Mouse (Mus musculus) limb, embryonic 15.5 days (tissue): Measurements from ENCODE around the gene Pigf. TPM values are rescaled to one million over a fixed set of nuclear protein-coding genes. Genes with fewer than 3 reads are reported as not detected.
"Not testable (repeated sequence)": the region's sequence is repeated elsewhere in the genome, so short reads cannot be mapped to it uniquely, and the experiment has no call there.

Experiments used
- ATAC-seq: fragments of 200-750 bp; cut with Nextera tagmentation; 2 replicates; pipeline ENCODE4 v1.8.0; 2017; ENCODE audit warnings: low read depth, moderate TSS enrichment; ENCODE audit not compliant: insufficient number of reproducible peaks, low FRiP score, low TSS enrichment
- H3K27ac ChIP-seq: fragments of 300-500 bp; sonication (generic); 2 replicates; pipeline ENCODE4 v1.5.1; 2015; ENCODE audit warnings: moderate library complexity, mild to moderate bottlenecking, inconsistent platforms
- H3K27me3 ChIP-seq: fragments of 300-500 bp; sonication (generic); 2 replicates; pipeline ENCODE4 v1.6.1; 2015; ENCODE audit warnings: inconsistent platforms
- H3K36me3 ChIP-seq: fragments of 300-500 bp; sonication (generic); 2 replicates; pipeline ENCODE4 v1.6.1; 2015; ENCODE audit warnings: inconsistent platforms
- H3K4me1 ChIP-seq: fragments of 300-500 bp; sonication (generic); 2 replicates; pipeline ENCODE4 v1.6.1; 2015; ENCODE audit warnings: inconsistent platforms
- H3K4me2 ChIP-seq: fragments of 300-500 bp; sonication (generic); 2 replicates; pipeline ENCODE4 v1.6.1; 2015; ENCODE audit warnings: mild to moderate bottlenecking, inconsistent platforms
- H3K4me3 ChIP-seq: fragments of 300-500 bp; sonication (generic); 2 replicates; pipeline ENCODE4 v1.5.1; 2015; ENCODE audit warnings: mild to moderate bottlenecking, inconsistent platforms
- H3K9ac ChIP-seq: fragments of 300-500 bp; sonication (generic); 2 replicates; pipeline ENCODE4 v1.6.1; 2015; ENCODE audit warnings: inconsistent platforms
- H3K9me3 ChIP-seq: fragments of 300-500 bp; sonication (generic); 2 replicates; pipeline ENCODE4 v1.6.1; 2016; ENCODE audit warnings: inconsistent platforms
- WGBS: fragments of 180-500 bp; shearing (Covaris S2); methylation state at CpG from one replicate; pipeline ENCODE4 v1.1.7; 2015; 5-methylcytosine and 5-hydroxymethylcytosine counted together
- polyA plus RNA-seq: library from polyadenylated mRNA; unstranded; fragments of >200 nt; fragmentation: Nextera tagmentation; extraction: Ambion mirVana; gene quantifications from 2 replicates; pipeline ENCODE4 v1.2.1, GENCODE M21; 2015

The Pigf gene
- polyA plus RNA-seq: 28.3 and 30.4 TPM in 2 replicates

DNA sequence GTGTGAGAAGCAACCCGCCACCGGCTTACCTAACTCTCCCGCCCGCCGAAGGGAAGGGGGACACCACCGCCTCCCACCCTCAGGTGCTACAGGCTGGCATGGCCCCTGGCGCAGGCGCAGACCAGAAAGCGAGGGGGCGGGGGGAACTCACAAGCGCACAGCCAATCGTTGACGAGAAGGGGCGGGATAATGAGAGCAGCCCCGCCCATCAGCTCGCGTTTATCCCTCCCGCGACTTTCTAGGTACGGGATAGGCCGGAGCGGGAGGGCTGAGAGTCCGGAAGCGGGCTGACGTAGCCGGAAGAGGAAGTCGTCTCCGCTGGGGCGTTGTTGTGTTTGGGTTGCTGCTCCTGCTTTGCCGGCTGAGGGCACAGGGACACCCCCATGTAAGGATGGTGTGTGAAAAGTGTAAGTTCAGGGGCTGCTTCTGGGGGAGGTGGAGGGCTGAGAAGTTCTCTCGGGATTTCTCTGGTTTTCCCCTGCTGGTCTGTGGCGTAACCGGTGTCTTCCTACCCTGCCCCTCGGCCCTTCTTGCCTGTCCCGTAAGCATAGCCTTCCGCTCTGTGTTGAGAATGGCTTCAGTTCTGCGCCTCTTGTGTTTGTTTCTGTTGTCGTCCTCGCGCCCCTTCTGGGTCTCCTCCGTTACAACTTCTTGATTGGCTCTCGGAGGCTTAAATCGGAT, at the start of gene Pigf, which contains the start of gene Cript:
TSS of gene Pigf (minus strand) at position 138 of the 681 bp plus-strand sequence.
TSS of gene Cript (plus strand) at position 282 of the 681 bp plus-strand sequence.
- WGBS: under 1% methylated on average over 43 of the region's 43 CpGs
- H3K4me1 ChIP-seq: peaks cover 12% of the 10 kb centered on the region; the same call in 1 of the 2 replicates
- no peaks in the 10 kb centered on the region for H3K9me3 ChIP-seq
- peak within 1 kb of the TSS; percentile 57 for H3K9ac ChIP-seq
- ATAC-seq: peak; percentile 100
- H3K27me3 ChIP-seq: no peaks in the 10 kb centered on the region
- H3K4me3 ChIP-seq: peak within 1 kb of the TSS; percentile 82
- H3K4me2 ChIP-seq: peak within 1 kb of the TSS; percentile 96
- H3K36me3 ChIP-seq: peaks cover 8% of the 10 kb centered on the region; the same call in 1 of the 2 replicates
- H3K27ac ChIP-seq: peak within 1 kb of the TSS; percentile 27

DNA sequence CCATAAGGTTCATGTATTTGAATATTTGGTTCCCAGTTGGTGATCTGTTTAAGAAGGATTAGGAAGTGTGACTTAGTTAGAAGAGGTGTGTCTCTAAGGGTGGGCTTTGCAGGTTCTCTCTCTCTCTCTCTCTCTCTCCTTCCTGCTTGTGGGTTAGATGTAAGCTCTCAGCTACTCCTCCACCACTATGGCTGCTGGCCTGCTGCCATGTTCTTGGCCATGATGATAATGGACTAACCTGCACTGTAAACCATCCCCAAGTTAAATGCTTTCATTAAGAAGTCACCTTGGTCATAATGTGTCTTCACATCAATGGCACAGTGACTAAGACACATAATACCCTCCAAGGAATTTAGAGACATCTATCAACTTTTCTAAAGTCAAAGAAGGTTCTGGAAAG, 48.3 kb upstream of the Pigf start:
- Histone ChIP-seq H3K4me1 (no peaks in the 10 kb centered on the region), H3K27me3 (no peaks in the 10 kb centered on the region)
- ATAC-seq: no peak

DNA sequence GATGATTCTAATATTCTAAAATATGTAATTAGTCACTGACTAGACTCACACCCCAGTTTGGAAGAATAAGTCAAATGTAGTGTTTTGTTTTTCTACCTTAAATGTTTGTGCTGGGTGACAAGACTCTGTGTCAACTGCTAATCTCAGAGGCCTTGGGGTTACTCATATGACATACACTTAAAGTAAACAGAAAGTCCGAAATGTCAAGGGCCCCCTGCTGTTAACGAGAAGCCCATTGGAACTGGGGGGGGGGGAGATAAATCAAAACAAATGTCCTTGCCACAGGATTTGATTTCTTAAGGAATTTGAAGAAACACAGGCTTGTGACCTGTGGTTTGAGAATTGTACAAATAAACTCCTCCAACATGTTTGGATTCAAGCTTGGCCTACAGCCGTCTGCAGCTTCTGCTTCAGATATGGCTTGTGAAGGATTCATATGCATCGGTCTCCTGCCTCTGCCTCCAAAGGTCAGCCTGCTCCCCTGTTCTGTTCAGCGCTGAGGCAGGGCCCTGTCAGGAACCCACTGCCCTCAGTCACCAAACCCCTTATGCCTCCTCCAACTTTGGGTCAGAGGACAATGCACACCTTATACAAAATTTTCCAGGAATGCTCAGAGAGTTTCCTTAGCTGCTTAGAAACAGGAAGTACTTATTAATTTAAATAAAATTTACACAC, 47.7 kb upstream of the Pigf start:
- WGBS: 55% methylated on average over 5 of the region's 5 CpGs

More for the DNA sequence above, 48.3 kb upstream of the Pigf start:
- Histone ChIP-seq H3K9ac (no peak overlapping the region), H3K4me3 (no peak overlapping the region), H3K4me2 (no peak overlapping the region), H3K36me3 (no peaks in the 10 kb centered on the region), H3K9me3 (no peaks in the 10 kb centered on the region), H3K27ac (no peak overlapping the region)

DNA sequence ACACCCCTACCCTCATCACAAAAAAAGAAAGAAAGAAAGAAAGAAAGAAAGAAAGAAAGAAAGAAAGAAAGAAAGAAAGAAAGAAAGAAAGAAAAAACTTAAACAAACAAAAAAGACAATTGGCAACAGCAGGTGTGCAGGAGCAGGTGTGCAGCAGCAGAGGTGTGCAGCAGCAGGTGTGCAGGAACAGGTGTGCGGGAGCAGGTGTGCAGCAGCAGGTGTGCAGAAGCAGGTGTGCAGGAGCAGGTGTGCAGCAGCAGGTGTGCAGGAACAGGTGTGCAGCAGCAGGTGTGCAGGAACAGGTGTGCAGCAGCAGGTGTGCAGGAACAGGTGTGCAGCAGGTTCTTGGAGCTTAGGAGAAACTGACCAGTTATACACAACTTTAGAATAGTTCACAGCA, 47.0 kb upstream of the Pigf start:
- H3K36me3 ChIP-seq, H3K4me1 ChIP-seq, H3K9me3 ChIP-seq, H3K9ac ChIP-seq, H3K4me2 ChIP-seq, H3K27me3 ChIP-seq, H3K27ac ChIP-seq, H3K4me3 ChIP-seq, ATAC-seq: not testable (repeated sequence)
- WGBS: 90% methylated on average over 1 of the region's 1 CpGs

More for the DNA sequence above, 47.7 kb upstream of the Pigf start:
- Histone ChIP-seq H3K9ac (no peak overlapping the region), H3K4me1 (no peaks in the 10 kb centered on the region), H3K27me3 (no peaks in the 10 kb centered on the region), H3K27ac (no peak overlapping the region), H3K36me3 (no peaks in the 10 kb centered on the region), H3K4me3 (no peak overlapping the region), H3K4me2 (no peak overlapping the region), H3K9me3 (no peaks in the 10 kb centered on the region)
- no peak for ATAC-seq

DNA sequence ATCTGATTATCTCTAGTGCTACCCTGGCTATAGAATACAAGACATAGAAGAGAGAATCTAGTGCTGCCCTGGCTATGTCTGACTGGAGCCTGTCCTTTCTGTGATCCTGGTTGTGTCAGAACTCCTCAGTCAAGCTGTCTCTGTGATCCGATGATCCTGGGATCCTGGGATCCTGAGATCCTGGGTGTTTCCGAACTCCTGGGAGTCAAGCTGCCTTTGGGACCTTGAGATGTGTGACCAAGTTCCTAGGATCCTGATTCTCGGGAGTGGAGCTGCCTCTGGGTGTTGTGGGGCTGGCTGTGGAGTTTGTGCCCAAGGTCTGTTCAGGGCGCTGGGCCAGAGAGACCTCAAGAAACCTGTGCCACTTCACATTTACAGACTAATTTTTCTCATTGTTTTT, 43.8 kb upstream of the Pigf start:
- no peaks in the 10 kb centered on the region for H3K4me1 ChIP-seq
- H3K36me3 ChIP-seq: no peaks in the 10 kb centered on the region
- no peak overlapping the region for H3K27ac ChIP-seq
- no peak overlapping the region for H3K9ac ChIP-seq
- no peak overlapping the region for H3K4me2 ChIP-seq
- H3K4me3 ChIP-seq: no peak overlapping the region
- no peak for ATAC-seq
- H3K9me3 ChIP-seq: no peaks in the 10 kb centered on the region
- no peaks in the 10 kb centered on the region for H3K27me3 ChIP-seq
- 88% methylated on average over 4 of the region's 4 CpGs for WGBS

DNA sequence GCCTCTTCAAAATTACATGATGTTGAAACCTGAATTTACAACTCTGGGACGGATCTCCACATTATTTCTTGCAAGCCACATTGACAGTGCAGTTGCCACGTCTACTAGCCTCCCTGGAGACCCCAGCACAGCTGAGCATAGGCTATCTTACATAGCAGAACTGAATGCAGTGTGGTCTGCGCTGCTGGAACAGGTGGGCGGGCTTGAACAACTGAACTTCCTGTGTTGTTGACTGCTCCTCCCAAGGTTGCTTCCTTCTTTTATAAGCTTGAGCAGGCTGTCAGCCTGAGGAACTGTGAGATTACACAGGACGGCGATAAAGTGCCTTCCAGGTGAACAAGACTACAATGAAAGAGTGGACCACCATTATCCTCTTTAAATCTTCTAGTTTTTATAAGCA, 38.8 kb upstream of the Pigf start:
- Histone ChIP-seq H3K27me3 (no peaks in the 10 kb centered on the region), H3K4me1 (no peaks in the 10 kb centered on the region), H3K4me3 (no peak overlapping the region), H3K27ac (no peak overlapping the region), H3K9me3 (no peaks in the 10 kb centered on the region), H3K4me2 (no peak overlapping the region), H3K9ac (no peak overlapping the region), H3K36me3 (no peaks in the 10 kb centered on the region)
- ATAC-seq: no peak
- 63% methylated on average over 6 of the region's 6 CpGs for WGBS

DNA sequence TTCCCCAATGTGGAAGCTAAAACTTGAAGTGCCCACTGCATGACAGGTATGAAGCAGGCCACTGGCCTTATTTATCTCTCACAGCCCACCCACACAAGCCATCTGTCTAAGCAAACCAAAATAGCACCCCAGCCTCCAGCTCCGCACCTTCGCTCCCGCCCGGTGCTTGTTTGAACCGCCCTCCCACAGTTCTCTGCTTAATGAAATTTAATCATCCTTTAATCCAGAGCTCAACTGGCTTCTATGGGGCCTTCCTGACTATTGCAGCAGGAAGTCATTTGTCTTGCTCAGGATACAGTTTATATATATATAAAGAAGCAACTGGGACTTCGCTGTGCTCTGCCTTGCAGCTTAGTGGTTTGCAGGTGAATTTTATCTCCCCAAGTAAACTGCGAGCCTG, 38.3 kb upstream of the Pigf start:
- H3K27ac ChIP-seq: no peak overlapping the region
- H3K4me2 ChIP-seq: no peak overlapping the region
- no peaks in the 10 kb centered on the region for H3K9me3 ChIP-seq
- no peak for ATAC-seq
- no peak overlapping the region for H3K9ac ChIP-seq
- peaks cover 2% of the 10 kb centered on the region; the same call in 1 of the 2 replicates for H3K4me1 ChIP-seq
- no peaks in the 10 kb centered on the region for H3K27me3 ChIP-seq
- H3K36me3 ChIP-seq: no peaks in the 10 kb centered on the region
- 68% methylated on average over 7 of the region's 7 CpGs for WGBS
- H3K4me3 ChIP-seq: no peak overlapping the region

DNA sequence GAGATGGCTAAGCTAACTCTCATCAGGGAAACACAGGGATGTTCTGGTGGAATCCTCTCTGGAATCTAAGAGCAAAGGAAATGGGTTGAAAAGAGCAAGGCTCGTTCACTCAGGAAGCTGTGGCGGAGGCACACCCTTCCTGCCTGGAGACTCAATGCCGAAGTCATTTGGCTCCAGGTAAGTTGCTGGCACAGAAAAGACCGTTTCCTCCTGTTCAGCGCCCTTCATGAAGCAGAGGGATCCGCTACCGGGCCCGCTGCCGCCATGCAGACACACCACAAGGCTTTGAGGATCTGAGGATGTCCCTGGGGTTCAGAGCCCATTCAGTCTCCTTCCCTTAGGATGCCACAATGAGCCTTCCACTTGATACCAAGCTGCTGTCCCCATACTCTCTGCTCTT, 37.4 kb upstream of the Pigf start:
- Histone ChIP-seq H3K4me2 (no peak overlapping the region), H3K4me3 (no peak overlapping the region), H3K27ac (no peak overlapping the region), H3K9ac (no peak overlapping the region), H3K4me1 (peaks cover 10% of the 10 kb centered on the region), H3K27me3 (no peaks in the 10 kb centered on the region), H3K36me3 (no peaks in the 10 kb centered on the region), H3K9me3 (no peaks in the 10 kb centered on the region)
- no peak for ATAC-seq
- 79% methylated on average over 9 of the region's 9 CpGs for WGBS

DNA sequence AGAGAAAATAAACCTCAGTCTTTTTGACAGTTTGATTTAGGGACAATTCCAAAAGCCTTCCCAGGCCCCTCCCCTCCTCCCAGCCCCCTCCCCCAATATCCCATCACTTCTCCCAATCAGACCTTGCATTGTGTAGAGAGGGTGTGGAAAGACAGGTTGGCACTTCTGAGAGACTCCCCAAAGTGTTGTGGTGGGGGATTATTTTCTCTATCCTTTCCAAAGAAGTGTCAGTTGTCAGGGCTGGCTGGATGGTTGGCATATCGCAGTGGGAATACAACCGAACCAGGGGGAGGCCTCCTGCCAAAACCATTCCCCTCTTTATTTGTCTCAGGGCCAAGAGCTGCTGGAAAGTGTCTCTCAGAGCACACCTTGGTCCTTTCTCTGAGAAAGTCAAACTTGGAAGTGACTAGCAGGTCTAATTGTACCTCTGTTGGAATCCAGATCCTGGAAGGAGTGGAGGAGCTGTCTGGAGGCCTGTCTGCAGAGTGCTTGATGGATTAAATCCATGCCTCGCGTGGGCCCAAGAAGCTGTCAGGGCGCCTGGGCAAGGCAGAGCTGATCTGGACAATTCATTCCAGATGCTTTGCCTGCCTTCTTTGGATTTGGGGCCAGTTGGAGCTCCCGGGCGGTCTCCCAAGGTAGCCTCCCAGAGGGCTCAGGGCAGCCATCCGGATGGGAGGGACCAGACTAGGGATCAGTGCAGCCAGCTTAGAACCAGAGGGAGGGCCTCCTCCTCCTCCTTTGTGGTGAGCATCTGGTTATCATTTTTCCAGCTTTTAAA, 32.5 kb upstream of the Pigf start:
- Histone ChIP-seq H3K27ac (peak overlapping the region; percentile 77), H3K27me3 (no peaks in the 10 kb centered on the region), H3K9me3 (no peaks in the 10 kb centered on the region), H3K9ac (no peak overlapping the region), H3K4me3 (no peak overlapping the region), H3K4me2 (no peak overlapping the region), H3K36me3 (no peaks in the 10 kb centered on the region), H3K4me1 (peaks cover 33% of the 10 kb centered on the region)
- peak; percentile 81 for ATAC-seq
- WGBS: 33% methylated on average over 8 of the region's 8 CpGs

DNA sequence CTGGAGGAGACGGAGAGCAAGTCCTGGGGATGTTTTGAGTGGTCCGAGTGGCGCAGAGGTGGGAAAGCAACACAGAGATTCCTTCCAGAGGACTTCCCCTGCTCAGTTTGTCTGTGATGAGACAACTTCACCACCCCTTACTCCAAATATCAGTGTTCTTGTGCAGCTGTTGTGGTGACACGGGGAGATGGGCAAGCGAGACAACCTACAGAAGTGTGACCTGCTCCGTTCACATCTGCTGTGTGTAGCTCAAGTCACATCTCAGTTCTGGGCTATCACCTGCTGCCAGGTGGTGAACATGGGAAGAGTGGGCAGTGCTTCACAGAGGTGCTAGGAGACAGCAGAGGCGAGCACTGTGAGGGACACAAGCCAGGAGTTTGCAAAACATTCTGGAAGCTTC, 31.6 kb upstream of the Pigf start:
- 92% methylated on average over 7 of the region's 7 CpGs for WGBS
- no peak for ATAC-seq
- Histone ChIP-seq H3K27ac (peak overlapping the region; percentile 77; the same call in 1 of the 2 replicates), H3K27me3 (no peaks in the 10 kb centered on the region), H3K36me3 (no peaks in the 10 kb centered on the region), H3K4me3 (no peak overlapping the region), H3K9me3 (no peaks in the 10 kb centered on the region), H3K4me2 (no peak overlapping the region), H3K9ac (no peak overlapping the region), H3K4me1 (peaks cover 33% of the 10 kb centered on the region)

DNA sequence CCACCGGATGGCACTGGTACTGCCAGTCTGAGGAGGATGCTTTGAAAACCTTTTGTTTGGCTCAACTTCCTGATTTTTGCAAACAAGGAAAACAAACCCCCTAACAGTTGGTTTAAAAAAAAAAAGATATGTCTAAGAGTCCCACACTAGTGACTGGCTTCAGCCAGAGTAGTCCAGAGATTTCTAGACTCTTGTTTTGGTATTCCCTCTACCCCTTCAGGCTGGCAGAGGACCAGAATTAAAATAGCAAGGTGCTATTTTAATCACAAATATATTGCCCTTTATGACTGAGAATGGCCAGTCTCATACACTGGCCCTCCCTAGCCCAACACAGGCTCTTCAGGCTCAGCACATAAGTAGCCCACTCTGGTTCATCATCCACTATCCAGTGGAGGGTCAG, 30.5 kb upstream of the Pigf start:
- ATAC-seq: no peak
- no peak overlapping the region for H3K9ac ChIP-seq
- H3K4me3 ChIP-seq: no peak overlapping the region
- no peaks in the 10 kb centered on the region for H3K27me3 ChIP-seq
- H3K4me1 ChIP-seq: peaks cover 33% of the 10 kb centered on the region
- H3K36me3 ChIP-seq: no peaks in the 10 kb centered on the region
- no peak overlapping the region for H3K27ac ChIP-seq
- no peaks in the 10 kb centered on the region for H3K9me3 ChIP-seq
- 39% methylated on average over 1 of the region's 1 CpGs for WGBS
- H3K4me2 ChIP-seq: no peak overlapping the region

DNA sequence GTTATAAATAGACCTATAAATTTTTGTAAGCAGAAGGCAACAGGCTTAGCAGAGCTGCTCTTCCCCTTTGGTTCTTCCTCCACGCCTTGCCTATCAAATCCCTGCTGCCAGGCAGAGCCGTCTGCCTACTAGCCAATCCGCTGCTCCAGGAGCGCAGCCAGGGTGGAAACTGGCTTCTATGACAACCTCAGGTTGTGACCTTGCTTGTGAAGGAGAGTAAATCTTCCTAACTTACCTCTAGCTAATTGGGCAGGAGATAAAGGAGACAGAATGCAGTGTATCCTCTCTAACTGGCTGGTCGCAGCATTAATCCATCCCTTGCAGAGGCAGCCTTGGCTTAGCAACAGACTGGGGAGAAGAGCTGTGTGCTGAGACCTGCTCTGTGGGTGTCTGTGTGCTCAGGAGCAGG, 29.8 kb upstream of the Pigf start:
- Histone ChIP-seq H3K36me3 (no peaks in the 10 kb centered on the region), H3K27ac (peak overlapping the region; percentile 43; the same call in 1 of the 2 replicates), H3K4me3 (no peak overlapping the region), H3K9ac (no peak overlapping the region), H3K27me3 (no peaks in the 10 kb centered on the region), H3K4me1 (peaks cover 38% of the 10 kb centered on the region), H3K4me2 (no peak overlapping the region), H3K9me3 (no peaks in the 10 kb centered on the region)
- 22% methylated on average over 5 of the region's 5 CpGs for WGBS
- no peak for ATAC-seq
